Comparison of ENCODE assay signal across 8 mouse cellular contexts in genomic region chr7:44952611-44953306, GRCm38 (mm10). TPM values are rescaled to one million over a fixed set of nuclear protein-coding genes. Genes with fewer than 3 reads are reported as not detected.
A peak's percentile ranks its signal among the peaks of the same experiment; 100 is the strongest.
DNase-seq lines count a peak whose midpoint lies in the region; ATAC-seq and TF ChIP-seq lines count a peak whose summit lies in the region.

No protein-coding gene starts in this region.

- H3K9me3 ChIP-seq in lung, embryonic 15.5 days: no peaks in the 10 kb centered on the region

- ATAC-seq in frontal cortex, adult (ENCODE audit: low TSS enrichment): peak; percentile 53
- ATAC-seq in hematopoietic stem cell, adult 5-6 weeks (replicated peaks in 1 of 2; ENCODE audit: insufficient read depth in 1 of 2, low FRiP score in 2 of 2, low TSS enrichment in 1 of 2, low read depth in 1 of 2, poor library complexity in 2 of 2, severe bottlenecking in 2 of 2): peak; percentile 84 to 89
- peak; percentile 92 for ATAC-seq in lung, embryonic 15.5 days (ENCODE audit: borderline replicate concordance, extremely low read depth, low FRiP score, low TSS enrichment)

- peak; percentile 99 for DNase-seq in NIH3T3 (ENCODE audit: low read depth)
- peak; percentile 88 for DNase-seq in cerebellum, adult 9-11 months
- peak; percentile 79 to 82 for DNase-seq in layer of hippocampus, adult 8-10 months (ENCODE audit: low spot score in 2 of 2)
- peak; percentile 17 for DNase-seq in thymus, postnatal 0 days (ENCODE audit: low spot score)

- no peak for TF ChIP-seq POLR2A in olfactory bulb, adult 2 months (IDR thresholded peaks at IDR 0.05; ENCODE audit: insufficient read depth, low read depth, low read length)

- H3K36me3 ChIP-seq in lung, embryonic 15.5 days: no peaks in the 10 kb centered on the region

- H3K27ac ChIP-seq in lung, embryonic 15.5 days: peak overlapping the region; percentile 86
- H3K27ac ChIP-seq in olfactory bulb, adult 2 months (ENCODE audit: insufficient read depth, low read depth, low read length): no peak overlapping the region

- H3K27me3 ChIP-seq in lung, embryonic 15.5 days: peaks cover 36% of the 10 kb centered on the region

- H3K4me2 ChIP-seq in lung, embryonic 15.5 days: peak overlapping the region; percentile 99

- TF ChIP-seq CTCF in olfactory bulb, adult 2 months (IDR thresholded peaks at IDR 0.05; ENCODE audit: insufficient read depth, low read depth, low read length): no peak

- H3K4me3 ChIP-seq in lung, embryonic 15.5 days: peak overlapping the region; percentile 56
- peak overlapping the region; percentile 45 for H3K4me3 ChIP-seq in olfactory bulb, adult 2 months (ENCODE audit: insufficient read depth, low read depth, low read length)

- peak overlapping the region; percentile 61 for H3K9ac ChIP-seq in lung, embryonic 15.5 days

- WGBS in lung, embryonic 15.5 days: 4% methylated on average over 24 of the region's 24 CpGs
- WGBS in olfactory bulb, adult 2 months: 6% methylated on average over 24 of the region's 24 CpGs

- peaks cover 17% of the 10 kb centered on the region for H3K4me1 ChIP-seq in lung, embryonic 15.5 days
- peaks cover 22% of the 10 kb centered on the region for H3K4me1 ChIP-seq in olfactory bulb, adult 2 months (ENCODE audit: control insufficient read depth, insufficient read depth, low read length)

RNA-seq across cellular contexts. Expression of gene Tsks, which starts 9.8 kb away (rescaled TPM):
- total RNA-seq in hematopoietic stem cell, adult 5-6 weeks (2017): not detected in 2 replicates
- under 1 TPM; 0.37 to 0.85 (median 0.67) TPM for total RNA-seq in layer of hippocampus, adult 8-10 months (2022)
- polyA plus RNA-seq in lung, embryonic 15.5 days (2015; fragmentation: Nextera tagmentation; extraction: Ambion mirVana): 0.09 and 0.15 TPM in 2 replicates
- not detected in 2 replicates for polyA plus RNA-seq in olfactory bulb, adult 2 months (2012; ENCODE audit: insufficient read depth, insufficient read length, low replicate concordance, missing spikeins)
- 0.23 and 0.25 TPM in 2 replicates for polyA plus RNA-seq in thymus, postnatal 0 days (2015; fragmentation: Nextera tagmentation; extraction: Ambion mirVana)

RNA-seq across cellular contexts. Expression of gene Cpt1c, which starts 21.9 kb away (rescaled TPM):
- 0.20 TPM in 1 of 2 replicates, not detected in the other for total RNA-seq in hematopoietic stem cell, adult 5-6 weeks (2017)
- total RNA-seq in layer of hippocampus, adult 8-10 months (2022): 100 to 1,000 TPM; 123 to 144 (median 137) TPM
- polyA plus RNA-seq in lung, embryonic 15.5 days (2015; fragmentation: Nextera tagmentation; extraction: Ambion mirVana): 14.5 and 15.0 TPM in 2 replicates
- polyA plus RNA-seq in olfactory bulb, adult 2 months (2012; ENCODE audit: insufficient read depth, insufficient read length, low replicate concordance, missing spikeins): not detected in 2 replicates
- 1.2 and 2.0 TPM in 2 replicates for polyA plus RNA-seq in thymus, postnatal 0 days (2015; fragmentation: Nextera tagmentation; extraction: Ambion mirVana)

RNA-seq across cellular contexts. Expression of gene Ap2a1, which starts 23.5 kb away (rescaled TPM):
- 12.4 and 25.5 TPM in 2 replicates for total RNA-seq in hematopoietic stem cell, adult 5-6 weeks (2017)
- 100 to 1,000 TPM; 274 to 323 (median 303) TPM for total RNA-seq in layer of hippocampus, adult 8-10 months (2022)
- polyA plus RNA-seq in lung, embryonic 15.5 days (2015; fragmentation: Nextera tagmentation; extraction: Ambion mirVana): 63.1 and 64.8 TPM in 2 replicates
- polyA plus RNA-seq in olfactory bulb, adult 2 months (2012; ENCODE audit: insufficient read depth, insufficient read length, low replicate concordance, missing spikeins): not detected in 2 replicates
- polyA plus RNA-seq in thymus, postnatal 0 days (2015; fragmentation: Nextera tagmentation; extraction: Ambion mirVana): 34.5 and 37.5 TPM in 2 replicates

RNA-seq across cellular contexts. Expression of gene Prmt1, which starts 33.6 kb away (rescaled TPM):
- 156 and 185 TPM in 2 replicates for total RNA-seq in hematopoietic stem cell, adult 5-6 weeks (2017)
- 100 to 1,000 TPM; 167 to 173 (median 172) TPM for total RNA-seq in layer of hippocampus, adult 8-10 months (2022)
- polyA plus RNA-seq in lung, embryonic 15.5 days (2015; fragmentation: Nextera tagmentation; extraction: Ambion mirVana): 545 and 586 TPM in 2 replicates
- not detected in 2 replicates for polyA plus RNA-seq in olfactory bulb, adult 2 months (2012; ENCODE audit: insufficient read depth, insufficient read length, low replicate concordance, missing spikeins)
- 364 and 365 TPM in 2 replicates for polyA plus RNA-seq in thymus, postnatal 0 days (2015; fragmentation: Nextera tagmentation; extraction: Ambion mirVana)

RNA-seq across cellular contexts. Expression of gene Irf3, which starts 44.7 kb away (rescaled TPM):
- total RNA-seq in hematopoietic stem cell, adult 5-6 weeks (2017): 75.7 and 137 TPM in 2 replicates
- total RNA-seq in layer of hippocampus, adult 8-10 months (2022): 10 to 100 TPM; 42.1 to 52.0 (median 45.0) TPM
- 88.1 and 92.6 TPM in 2 replicates for polyA plus RNA-seq in lung, embryonic 15.5 days (2015; fragmentation: Nextera tagmentation; extraction: Ambion mirVana)
- not detected in 2 replicates for polyA plus RNA-seq in olfactory bulb, adult 2 months (2012; ENCODE audit: insufficient read depth, insufficient read length, low replicate concordance, missing spikeins)
- polyA plus RNA-seq in thymus, postnatal 0 days (2015; fragmentation: Nextera tagmentation; extraction: Ambion mirVana): 138 and 145 TPM in 2 replicates

Comparison
In these comparisons a context has a peak if more than half of its experiments do, and no peak if none do; other contexts are left out.
1. DNase-seq: peak in every context shown above with its lines; median percentile 99 in NIH3T3; 88 in cerebellum, adult 9-11 months; 80 in layer of hippocampus, adult 8-10 months; 17 in thymus, postnatal 0 days.